Mouse (Mus musculus) limb, embryonic 11.5 days (tissue): ENCODE measurements at regions not wholly inside any gene's neighbourhood (a gene's known extent, or its start where the extent isn't known, plus 50 kb on each side); places are given as distances from the start of the nearest gene placed in this dataset.
"Not testable (repeated sequence)": the region's sequence is repeated elsewhere in the genome, so short reads cannot be mapped to it uniquely, and the experiment has no call there.

ENCODE experiments used
- ATAC-seq: fragments of 200-750 bp; cut with Nextera tagmentation; 2 replicates; pipeline ENCODE4 v1.8.0; 2017; ENCODE audit warnings: low read depth; ENCODE audit not compliant: insufficient number of reproducible peaks, low FRiP score, low TSS enrichment
- DNase-seq: peaks from one replicate; pipeline ENCODE4 v3.0.0-alpha.2; 2015; ENCODE audit warnings: low spot score
- H3K27ac ChIP-seq: fragments of 300-500 bp; sonication (generic); replicated peaks from 2 replicates; pipeline ENCODE4 v1.5.1; 2014; ENCODE audit warnings: low read depth, mild to moderate bottlenecking, low read length
- H3K27me3 ChIP-seq: fragments of 300-500 bp; sonication (generic); 2 replicates; pipeline ENCODE4 v1.6.1; 2014; ENCODE audit warnings: mild to moderate bottlenecking, low read length, mixed read lengths; ENCODE audit not compliant: control insufficient read depth, insufficient read depth
- H3K36me3 ChIP-seq: fragments of 300-500 bp; sonication (generic); 2 replicates; pipeline ENCODE4 v1.6.1; 2014; ENCODE audit warnings: mild to moderate bottlenecking, low read length, moderate library complexity, mixed read lengths; ENCODE audit not compliant: control insufficient read depth, insufficient read depth
- H3K4me1 ChIP-seq: fragments of 300-500 bp; sonication (generic); 2 replicates; pipeline ENCODE4 v1.6.1; 2014; ENCODE audit warnings: low read length, mixed read lengths; ENCODE audit not compliant: control insufficient read depth, insufficient read depth
- H3K4me2 ChIP-seq: fragments of 300-500 bp; sonication (generic); 2 replicates; pipeline ENCODE4 v1.6.1; 2014; ENCODE audit warnings: low read depth, mild to moderate bottlenecking, moderate library complexity; ENCODE audit not compliant: severe bottlenecking
- H3K4me3 ChIP-seq: fragments of 300-500 bp; sonication (generic); 2 replicates; pipeline ENCODE4 v1.5.1; 2014; ENCODE audit warnings: low read depth, low read length
- H3K9ac ChIP-seq: fragments of 300-500 bp; sonication (generic); 2 replicates; pipeline ENCODE4 v1.6.1; 2014; ENCODE audit warnings: mild to moderate bottlenecking, low read length
- H3K9me3 ChIP-seq: fragments of 300-500 bp; sonication (generic); 2 replicates; pipeline ENCODE4 v1.6.1; 2016; ENCODE audit warnings: low read length; ENCODE audit not compliant: control insufficient read depth
- WGBS: fragments of 180-500 bp; shearing (Covaris S2); extraction: QIAGEN DNeasy Blood & Tissue Kit; methylation state at CpG from one replicate; pipeline ENCODE4 v1.1.7; 2014; 5-methylcytosine and 5-hydroxymethylcytosine counted together

GRCm38 (mm10) chr5:148689297-148689696 lies 136.7 kb upstream of the Ubl3 start:
- H3K27me3 ChIP-seq = no peaks in the 10 kb centered on the region
- no peaks in the 10 kb centered on the region for H3K36me3 ChIP-seq
- H3K4me2 ChIP-seq = no peak overlapping the region
- peaks cover 6% of the 10 kb centered on the region for H3K4me1 ChIP-seq
- DNase-seq (no peak), ATAC-seq (no peak)
- no peak overlapping the region for H3K9ac ChIP-seq
- H3K4me3 ChIP-seq = no peak overlapping the region
- 82% methylated on average over 9 of the region's 9 CpGs for WGBS
- no peak overlapping the region for H3K27ac ChIP-seq
- H3K9me3 ChIP-seq = no peaks in the 10 kb centered on the region

DNA sequence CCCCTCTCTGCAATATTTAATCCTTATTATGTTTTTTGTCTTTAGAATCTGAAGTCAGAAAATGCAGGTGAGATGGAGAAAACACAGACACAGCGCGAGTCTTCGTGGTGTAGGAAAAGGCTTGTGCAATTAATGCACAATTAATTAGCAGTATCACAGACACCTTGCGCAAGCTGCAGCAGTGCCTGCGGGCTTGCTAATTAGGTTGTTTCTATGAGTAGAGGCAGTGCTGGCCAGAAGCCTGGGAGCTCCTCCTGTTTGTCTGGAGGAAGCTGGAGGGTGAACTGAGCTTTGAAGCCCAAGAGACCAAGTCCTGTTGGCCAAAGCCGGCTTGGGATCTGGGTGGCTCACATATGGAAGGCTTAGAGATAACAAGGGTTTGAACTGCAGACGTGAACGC lies 135.9 kb upstream of the Ubl3 start:
- no peaks in the 10 kb centered on the region for H3K9me3 ChIP-seq
- no peak overlapping the region for H3K9ac ChIP-seq
- no peaks in the 10 kb centered on the region for H3K36me3 ChIP-seq
- H3K27ac ChIP-seq = no peak overlapping the region
- no peaks in the 10 kb centered on the region for H3K27me3 ChIP-seq
- DNase-seq (no peak), ATAC-seq (no peak)
- H3K4me2 ChIP-seq = no peak overlapping the region
- no peak overlapping the region for H3K4me3 ChIP-seq
- 57% methylated on average over 8 of the region's 8 CpGs for WGBS
- H3K4me1 ChIP-seq = peaks cover 6% of the 10 kb centered on the region

GRCm38 (mm10) chr5:148687827-148688226 lies 135.2 kb upstream of the Ubl3 start:
- no peaks in the 10 kb centered on the region for H3K36me3 ChIP-seq
- no peaks in the 10 kb centered on the region for H3K9me3 ChIP-seq
- DNase-seq (no peak), ATAC-seq (no peak)
- no peak overlapping the region for H3K4me2 ChIP-seq
- WGBS = 65% methylated on average over 3 of the region's 3 CpGs
- H3K27me3 ChIP-seq = no peaks in the 10 kb centered on the region
- no peak overlapping the region for H3K27ac ChIP-seq
- H3K4me3 ChIP-seq = no peak overlapping the region
- no peak overlapping the region for H3K9ac ChIP-seq
- peaks cover 6% of the 10 kb centered on the region for H3K4me1 ChIP-seq

- Histone ChIP-seq H3K27me3 (no peaks in the 10 kb centered on the region), H3K36me3 (no peaks in the 10 kb centered on the region), H3K9me3 (no peaks in the 10 kb centered on the region), H3K4me1 (no peaks in the 10 kb centered on the region), H3K4me2 (no peak overlapping the region), H3K4me3 (no peak overlapping the region), H3K9ac (no peak overlapping the region), H3K27ac (no peak overlapping the region)
- no peak for ATAC-seq
- DNase-seq = no peak
- 73% methylated on average over 11 of the region's 11 CpGs for WGBS
These were observed 131.6 kb upstream of the Ubl3 start for GRCm38 (mm10) chr5:148684216-148684615.

DNA sequence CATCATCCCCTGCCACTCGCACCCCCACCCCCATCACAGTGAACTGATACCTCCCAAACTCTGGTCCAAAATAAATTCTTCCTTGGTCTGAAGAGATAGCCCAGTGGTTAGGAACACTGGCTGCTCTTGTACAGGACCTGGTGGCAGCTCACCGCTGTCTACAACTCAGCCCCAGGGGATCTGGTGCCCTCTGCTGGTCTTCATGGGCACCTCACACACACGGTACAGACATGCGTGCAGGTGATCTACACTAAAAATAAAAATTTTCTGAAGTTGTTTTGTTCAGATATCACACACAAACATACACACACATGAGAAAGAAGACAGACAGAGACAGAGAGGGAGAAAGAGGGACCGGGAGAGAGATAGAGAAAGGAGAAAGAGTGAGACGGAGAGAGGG lies 130.0 kb upstream of the Ubl3 start:
- Histone ChIP-seq H3K4me2 (no peak overlapping the region), H3K9ac (no peak overlapping the region), H3K9me3 (no peaks in the 10 kb centered on the region), H3K36me3 (no peaks in the 10 kb centered on the region), H3K4me1 (no peaks in the 10 kb centered on the region), H3K27me3 (no peaks in the 10 kb centered on the region), H3K27ac (no peak overlapping the region), H3K4me3 (no peak overlapping the region)
- DNase-seq (no peak), ATAC-seq (no peak)
- WGBS = 94% methylated on average over 6 of the region's 6 CpGs

GRCm38 (mm10) chr5:148680341-148680740 lies 127.8 kb upstream of the Ubl3 start:
- Histone ChIP-seq H3K4me3 (no peak overlapping the region), H3K27ac (no peak overlapping the region), H3K9me3 (no peaks in the 10 kb centered on the region), H3K4me2 (no peak overlapping the region), H3K36me3 (no peaks in the 10 kb centered on the region), H3K27me3 (no peaks in the 10 kb centered on the region), H3K9ac (no peak overlapping the region), H3K4me1 (no peaks in the 10 kb centered on the region)
- ATAC-seq (no peak), DNase-seq (no peak)
- WGBS = 94% methylated on average over 5 of the region's 5 CpGs

GRCm38 (mm10) chr5:148679586-148679985 lies 127.0 kb upstream of the Ubl3 start:
- ATAC-seq (no peak), DNase-seq (no peak)
- Histone ChIP-seq H3K4me1 (no peaks in the 10 kb centered on the region), H3K36me3 (no peaks in the 10 kb centered on the region), H3K4me2 (no peak overlapping the region), H3K27me3 (no peaks in the 10 kb centered on the region), H3K9me3 (no peaks in the 10 kb centered on the region), H3K9ac (no peak overlapping the region), H3K4me3 (no peak overlapping the region), H3K27ac (no peak overlapping the region)
- WGBS = 95% methylated on average over 4 of the region's 4 CpGs

GRCm38 (mm10) chr5:148678285-148678937 lies 125.8 kb upstream of the Ubl3 start:
- not testable (repeated sequence) for H3K9me3 ChIP-seq, H3K27ac ChIP-seq, H3K4me3 ChIP-seq, H3K9ac ChIP-seq, H3K4me1 ChIP-seq, H3K27me3 ChIP-seq, DNase-seq, H3K4me2 ChIP-seq, ATAC-seq, H3K36me3 ChIP-seq
- 93% methylated on average over 12 of the region's 12 CpGs for WGBS

DNA sequence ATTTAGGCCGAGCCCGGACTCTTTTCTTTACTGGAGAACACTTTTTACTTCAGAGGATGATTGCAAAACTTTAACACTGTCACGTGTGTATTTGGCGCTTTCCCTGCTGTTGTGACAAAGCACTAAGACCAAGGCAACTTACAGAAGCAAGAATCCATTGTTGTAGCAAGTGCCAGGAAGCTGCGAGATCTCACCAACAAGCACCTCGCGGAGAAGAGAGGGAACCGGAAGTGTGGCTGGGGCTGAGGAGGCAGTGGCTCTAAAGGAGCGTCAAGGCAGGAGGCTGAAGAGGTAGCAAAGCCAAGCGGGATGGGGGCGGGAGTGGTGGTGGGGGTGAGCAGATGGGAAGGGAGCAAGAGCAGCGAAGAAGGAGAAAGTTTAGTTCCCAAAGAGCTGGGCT lies 121.7 kb upstream of the Ubl3 start:
- Histone ChIP-seq H3K9me3 (0 out of 2 replicates have a peak, but pooled peaks cover 2% of the 10 kb centered on the region), H3K9ac (no peak overlapping the region), H3K36me3 (no peaks in the 10 kb centered on the region), H3K4me1 (no peaks in the 10 kb centered on the region), H3K4me2 (no peak overlapping the region), H3K27ac (no peak overlapping the region), H3K4me3 (no peak overlapping the region), H3K27me3 (no peaks in the 10 kb centered on the region)
- WGBS = 86% methylated on average over 12 of the region's 12 CpGs
- DNase-seq (no peak), ATAC-seq (no peak)
